Mouse (Mus musculus): ENCODE measurements at regions not wholly inside any gene's neighbourhood (a gene's known extent, or its start where the extent isn't known, plus 50 kb on each side); places are given as distances from the start of the nearest gene placed in this dataset.

DNA sequence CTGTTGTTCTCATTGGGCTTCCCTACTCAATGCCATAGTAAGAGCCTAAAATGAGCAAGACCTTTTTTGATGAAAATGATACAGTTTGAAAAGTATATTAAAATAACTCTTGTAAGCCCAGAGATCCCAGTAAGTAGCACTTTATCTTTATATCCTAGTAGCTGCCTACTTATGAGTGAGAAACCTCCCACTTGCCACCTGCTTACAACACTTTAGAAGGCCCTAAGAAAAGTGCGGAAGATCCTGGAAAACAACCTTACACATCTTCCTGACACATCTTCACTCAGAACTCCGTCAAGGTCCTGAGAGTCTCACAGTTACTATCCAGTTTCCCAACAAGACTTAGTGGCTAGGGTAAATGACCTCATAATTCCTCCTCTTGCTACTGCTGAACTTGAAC lies 759.0 kb upstream of the Ptprd start:
- peak; percentile 8 for DNase-seq

DNA sequence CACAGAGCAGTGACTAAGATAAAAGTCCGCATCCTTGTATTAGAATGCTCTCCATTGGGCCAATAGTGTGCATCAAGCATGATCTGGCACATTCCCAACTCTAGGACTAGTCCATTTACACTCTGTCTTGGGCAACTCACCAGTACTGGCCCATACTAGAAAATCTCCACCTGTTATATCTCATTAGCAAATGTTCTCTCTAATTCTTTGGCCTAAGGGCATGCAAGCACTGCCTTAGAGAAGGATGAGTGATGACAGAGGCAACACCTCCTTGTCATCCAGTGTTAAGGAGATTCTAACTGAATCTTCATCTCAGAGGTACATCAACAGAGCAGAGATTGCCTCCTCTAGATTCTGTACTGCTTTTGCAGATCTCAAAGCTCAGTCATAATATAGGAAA lies 731.8 kb upstream of the Ptprd start:
- DNase-seq: no peak

DNA sequence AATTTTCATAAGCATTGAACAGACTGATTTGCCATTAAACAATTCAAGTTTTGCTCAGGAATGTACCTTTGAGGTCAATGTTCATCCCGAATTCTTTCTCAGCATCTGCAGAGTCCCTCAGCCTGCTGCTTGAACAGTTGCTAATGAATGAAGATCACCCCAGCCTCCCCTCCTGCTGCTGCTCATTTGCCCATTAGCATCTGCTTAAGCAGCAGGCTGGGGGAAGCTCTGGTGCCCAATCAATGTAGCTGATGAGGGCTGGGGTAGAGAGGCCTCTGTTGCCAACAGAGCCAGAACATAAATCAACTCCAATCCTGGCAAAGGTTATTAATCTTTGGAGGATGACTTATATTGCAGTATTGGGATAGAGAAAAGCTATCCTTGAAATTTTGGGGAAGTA lies 715.4 kb upstream of the Ptprd start:
- DNase-seq: no peak

DNA sequence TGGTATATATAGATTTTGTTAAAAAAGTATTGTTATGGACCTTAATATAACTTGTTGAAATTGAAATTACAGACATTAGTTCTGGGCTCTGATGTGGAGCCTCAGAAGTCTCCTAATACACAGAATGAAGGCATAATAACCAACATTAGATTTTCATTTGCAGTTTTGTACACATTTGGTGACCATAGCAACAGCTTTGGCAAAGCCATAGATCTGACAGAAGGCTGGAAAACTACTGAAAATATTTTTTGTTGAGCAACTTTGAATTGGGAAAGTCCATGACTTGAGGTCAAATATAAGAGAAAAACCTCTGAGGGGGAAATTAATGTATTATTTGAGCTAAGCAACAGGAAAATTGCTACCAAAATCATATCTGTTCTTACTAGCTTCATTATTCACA lies 712.3 kb upstream of the Ptprd start:
- DNase-seq: no peak
